Mouse (Mus musculus) heart, adult 2 months (tissue): ENCODE measurements around the gene Hvcn1. TPM values are rescaled to one million over a fixed set of nuclear protein-coding genes. Genes with fewer than 3 reads are reported as not detected.

ENCODE experiments used
- DNase-seq, 2 experiments: peaks; one replicate each; pipeline ENCODE4 v3.0.0; 2021
- H3K27ac ChIP-seq: fragments of 200-600 bp; 2 replicates; pipeline ENCODE4 v1.8.1; 2022
- H3K27me3 ChIP-seq: fragments of 200-500 bp; 2 replicates; pipeline ENCODE4 v1.6.1; 2012; ENCODE audit warnings: mild to moderate bottlenecking, low read length, inconsistent platforms, mixed read lengths; ENCODE audit not compliant: control insufficient read depth, insufficient read depth
- H3K36me3 ChIP-seq: fragments of 200-500 bp; 2 replicates; pipeline ENCODE4 v1.6.1; 2012; ENCODE audit warnings: low read length, inconsistent platforms; ENCODE audit not compliant: control insufficient read depth, insufficient read depth
- H3K4me1 ChIP-seq: fragments of 200-500 bp; 2 replicates; pipeline ENCODE4 v1.6.1; 2011; ENCODE audit warnings: low read length; ENCODE audit not compliant: control insufficient read depth, insufficient read depth
- H3K4me3 ChIP-seq: fragments of 200-600 bp; 2 replicates; pipeline ENCODE4 v1.8.1; 2022
- H3K79me2 ChIP-seq: fragments of 200-500 bp; replicated peaks from 2 replicates; pipeline ENCODE4 v1.6.1; 2012; ENCODE audit warnings: mild to moderate bottlenecking, inconsistent platforms, low read length, moderate library complexity, mixed read lengths; ENCODE audit not compliant: control insufficient read depth, insufficient read depth
- H3K9ac ChIP-seq: fragments of 200-500 bp; 2 replicates; pipeline ENCODE4 v1.6.1; 2012; ENCODE audit warnings: low read depth, mild to moderate bottlenecking, control low read depth, inconsistent platforms, low read length, mixed read lengths
- CTCF ChIP-seq: fragments of 200-600 bp; IDR thresholded peaks from 2 replicates; pipeline ENCODE4 v1.8.1; 2022; ENCODE audit warnings: antibody characterized with exemption, mild to moderate bottlenecking, moderate library complexity
- EP300 ChIP-seq: fragments of 200-500 bp; IDR thresholded peaks from 2 replicates; pipeline ENCODE4 v1.6.1; 2011; ENCODE audit warnings: low read depth, low read length, control low read depth; ENCODE audit not compliant: insufficient read depth
- POLR2A ChIP-seq: fragments of 200-500 bp; IDR thresholded peaks from 2 replicates; pipeline ENCODE4 v1.6.1; 2011; ENCODE audit warnings: mild to moderate bottlenecking, low read depth, low read length, control low read depth; ENCODE audit not compliant: insufficient read depth
- WGBS: fragments of 180-500 bp; shearing (Covaris S2); methylation state at CpG from one replicate; pipeline ENCODE4 v1.1.7; 2018; 5-methylcytosine and 5-hydroxymethylcytosine counted together
- intact Hi-C: fragments of 180-260 bp; cut with DNase I; formaldehyde crosslinking; loops from one replicate; pipeline ENCODE4 v1.15.1; 2025
- polyA plus RNA-seq: library from polyadenylated mRNA; depleted of rRNA; stranded (reverse); fragments of >200 nt; gene quantifications from 2 replicates; pipeline ENCODE4 v1.2.3, GENCODE M21; 2012
- total RNA-seq, 2 experiments: library from RNA; stranded (reverse); gene quantifications; 2 replicates each; pipeline ENCODE4 v1.2.3; 2021

Gene Hvcn1
- total and polyA plus RNA-seq, 3 experiments, result 0.81 to 2.9 (median 1.5) TPM

DNA sequence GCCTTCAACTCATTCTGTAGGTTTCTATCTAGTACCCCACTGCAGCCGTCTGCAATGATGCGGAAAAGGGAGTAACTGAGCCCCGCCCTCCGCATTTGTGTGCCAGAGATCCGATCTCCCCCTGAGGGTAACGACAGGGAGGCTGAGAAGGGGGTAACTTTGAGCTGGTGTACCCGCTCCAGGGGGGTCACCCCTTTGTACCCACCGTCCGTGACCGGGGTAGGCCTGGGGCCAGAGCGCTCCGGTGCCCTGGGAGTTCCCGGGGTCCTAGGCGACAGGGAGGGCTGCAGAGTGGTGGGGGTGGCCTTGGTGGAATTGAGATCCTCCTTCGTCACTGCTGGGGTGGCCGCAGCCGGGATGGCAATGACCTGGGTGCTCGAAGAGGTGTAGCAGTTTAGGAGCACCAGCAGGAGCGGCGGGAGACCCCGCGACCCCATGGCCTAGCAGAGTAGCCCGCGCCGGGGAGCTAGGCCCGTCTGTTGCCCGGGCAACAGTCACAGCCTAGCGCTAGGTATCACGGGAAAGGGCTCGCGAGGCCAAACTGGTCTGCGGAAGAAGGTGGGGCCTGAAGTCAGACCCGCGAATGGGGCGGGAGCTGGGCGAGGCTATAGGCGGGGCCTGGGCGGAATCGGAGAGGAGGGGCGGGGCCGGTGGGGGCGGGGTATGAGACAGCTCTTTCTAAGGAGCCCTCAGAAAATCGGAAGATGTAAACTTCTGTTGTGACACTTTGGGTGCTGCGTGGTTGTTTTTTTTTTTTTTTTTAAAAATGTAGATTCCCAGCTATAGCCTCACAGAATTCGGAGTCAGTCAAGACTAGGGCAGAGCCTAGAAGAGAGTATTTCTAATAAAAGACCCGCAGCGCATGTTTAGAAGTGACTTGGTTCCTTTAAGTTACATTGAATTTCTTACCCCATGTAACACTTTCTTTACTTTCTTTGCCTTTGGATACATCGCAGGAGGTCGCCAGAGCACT lies 57.6 kb downstream of the Hvcn1 start, which contains the start of gene Tctn1:
Gene Tctn1, minus strand, starts transcription at position 528 of the 973 bp plus-strand sequence.
- intact Hi-C loops, result loop anchor here (2.0 to 5.0 kb wide), 2 partner anchors 17 to 132 kb away; no protein-coding TSS in a partner anchor
- Histone ChIP-seq H3K27me3 (no peaks in the 10 kb centered on the region), H3K9ac (peak within 1 kb of the TSS; percentile 83), H3K79me2 (no peaks in the 10 kb centered on the region), H3K4me1 (no peaks in the 10 kb centered on the region), H3K4me3 (peak within 1 kb of the TSS; percentile 75), H3K36me3 (no peaks in the 10 kb centered on the region), H3K27ac (peak within 1 kb of the TSS; percentile 75)
- peak; percentile 90 to 91 for DNase-seq
- TF ChIP-seq POLR2A, result peak; percentile 53
- TF ChIP-seq CTCF, result no peak
- 0 out of 2 replicates have a peak, but pooled peaks have one; percentile 12 for TF ChIP-seq EP300
- 2% methylated on average over 49 of the region's 49 CpGs for WGBS

DNA sequence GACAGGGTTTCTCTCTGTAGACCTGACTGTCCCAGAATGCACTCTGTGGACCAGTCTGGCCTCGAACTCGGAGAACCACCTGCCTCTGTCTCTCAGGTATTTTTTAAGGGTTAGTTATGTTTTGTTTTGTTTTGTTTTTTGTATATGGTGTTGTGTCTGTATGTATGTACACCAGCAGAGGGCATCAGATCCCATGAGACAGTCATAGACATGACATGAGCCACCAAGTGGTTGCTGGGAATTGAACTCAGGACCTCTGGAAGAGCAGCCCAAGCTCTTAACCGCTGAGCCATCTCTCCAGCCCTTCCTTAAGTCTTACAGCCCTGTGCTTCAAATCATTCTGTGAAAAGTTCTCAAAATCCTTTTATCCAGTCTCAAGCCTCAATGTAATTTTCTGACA lies 58.6 kb downstream of the Hvcn1 start:
- Histone ChIP-seq H3K4me1 (no peaks in the 10 kb centered on the region), H3K27me3 (no peaks in the 10 kb centered on the region), H3K79me2 (no peaks in the 10 kb centered on the region), H3K27ac (no peak overlapping the region), H3K4me3 (no peak overlapping the region), H3K36me3 (no peaks in the 10 kb centered on the region), H3K9ac (no peak overlapping the region)
- DNase-seq, result no peak
- TF ChIP-seq CTCF (peak; percentile 46), EP300 (no peak)
- intact Hi-C loops, result loop anchor here (2.0 to 5.0 kb wide), 3 partner anchors 16 to 127 kb away; partner anchors contain the start of gene Arpc3
- WGBS, result 71% methylated on average over 3 of the region's 3 CpGs

GRCm38 (mm10) chr5:122265942-122266341 lies 59.3 kb downstream of the Hvcn1 start:
- WGBS, result 96% methylated on average over 2 of the region's 2 CpGs
- H3K4me1 ChIP-seq, result no peaks in the 10 kb centered on the region
- peak; percentile 32 for TF ChIP-seq CTCF
- TF ChIP-seq EP300, result no peak
- no peak overlapping the region for H3K4me3 ChIP-seq
- DNase-seq, result no peak
- no peaks in the 10 kb centered on the region for H3K79me2 ChIP-seq
- H3K27ac ChIP-seq, result no peak overlapping the region
- no peak overlapping the region for H3K9ac ChIP-seq
- H3K27me3 ChIP-seq, result no peaks in the 10 kb centered on the region
- intact Hi-C loops, result loop anchor here (2.0 to 5.0 kb wide), 3 partner anchors 15 to 126 kb away; partner anchors contain the start of gene Arpc3
- no peaks in the 10 kb centered on the region for H3K36me3 ChIP-seq

DNA sequence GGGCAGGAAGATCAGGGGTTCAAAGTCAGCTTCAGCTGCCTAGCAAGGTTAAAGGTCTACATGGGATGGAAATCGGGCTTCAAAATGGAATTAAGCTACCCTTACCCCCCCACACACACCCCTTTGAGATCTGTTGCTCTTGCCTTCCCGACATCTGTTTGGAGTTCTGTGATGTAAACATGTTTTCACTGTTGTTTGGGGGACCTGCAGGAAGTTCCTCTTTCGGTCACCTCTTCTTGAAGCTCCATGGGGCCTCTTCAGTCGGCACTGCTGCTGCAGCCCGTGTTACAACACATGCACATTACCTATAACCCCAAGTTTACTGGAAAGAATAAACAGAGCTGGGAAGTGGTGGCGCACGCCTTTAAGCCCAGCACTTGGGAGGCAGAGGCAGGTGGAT lies 60.5 kb downstream of the Hvcn1 start:
- 71% methylated on average over 7 of the region's 7 CpGs for WGBS
- Histone ChIP-seq H3K27ac (no peak overlapping the region), H3K79me2 (no peaks in the 10 kb centered on the region), H3K9ac (no peak overlapping the region), H3K27me3 (no peaks in the 10 kb centered on the region), H3K36me3 (no peaks in the 10 kb centered on the region), H3K4me3 (no peak overlapping the region), H3K4me1 (no peaks in the 10 kb centered on the region)
- intact Hi-C loops, result loop anchor here (5.0 kb wide), 2 partner anchors 45 to 125 kb away; partner anchors contain the start of gene Arpc3
- TF ChIP-seq CTCF (no peak), EP300 (no peak), POLR2A (no peak)
- DNase-seq, result no peak

GRCm38 (mm10) chr5:122267899-122268298 lies 61.3 kb downstream of the Hvcn1 start:
- 19% methylated on average over 5 of the region's 5 CpGs for WGBS
- H3K4me1 ChIP-seq, result no peaks in the 10 kb centered on the region
- DNase-seq, result peak; percentile 73 to 83
- H3K27ac ChIP-seq, result no peak overlapping the region
- no peak overlapping the region for H3K4me3 ChIP-seq
- no peak overlapping the region for H3K9ac ChIP-seq
- H3K27me3 ChIP-seq, result no peaks in the 10 kb centered on the region
- TF ChIP-seq EP300, result no peak
- peak; percentile 86 for TF ChIP-seq CTCF
- no peaks in the 10 kb centered on the region for H3K36me3 ChIP-seq
- no peaks in the 10 kb centered on the region for H3K79me2 ChIP-seq
- intact Hi-C loops, result loop anchor here (1.0 to 5.0 kb wide), 3 partner anchors 44 to 124 kb away; partner anchors contain the start of gene Arpc3
